Mouse (Mus musculus): ENCODE results near the gene Cstf3. TPM values are rescaled to one million over a fixed set of nuclear protein-coding genes. Genes with fewer than 3 reads are reported as not detected.
A peak's percentile ranks its signal among the peaks of the same experiment; 100 is the strongest.

Gene Cstf3
- polyA plus RNA-seq, 1 experiment, result 6.9 TPM

DNA sequence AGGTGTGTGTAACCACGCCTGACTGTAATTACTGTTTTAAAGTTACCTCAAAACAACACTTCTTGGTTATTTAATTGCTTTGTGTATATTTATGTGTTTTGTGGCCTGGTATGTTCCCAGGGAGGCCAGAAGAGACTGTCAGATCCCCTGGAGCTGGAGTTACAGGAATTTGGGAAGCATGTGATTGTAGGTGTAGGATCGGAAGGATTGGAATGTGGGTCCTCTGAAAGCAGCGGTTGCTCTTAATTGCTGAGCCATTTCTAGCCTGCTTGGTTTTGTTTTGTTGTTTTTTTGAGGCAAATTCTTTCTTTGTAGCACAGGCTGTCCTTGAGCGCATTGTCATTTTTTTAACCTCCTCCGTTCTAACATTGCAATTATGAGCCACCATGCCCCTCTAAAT is 14.4 kb downstream of the Cstf3 start:
- Histone ChIP-seq H3K27ac (ENCODE audit: insufficient read depth, low read depth, low read length) (peak overlapping the region; percentile 41; the same call in 1 of the 2 replicates), H3K27me3 (replicated peaks; ENCODE audit: control insufficient read depth, insufficient read depth, low read length) (no peaks in the 10 kb centered on the region), H3K36me3 (ENCODE audit: control insufficient read depth, insufficient read depth, low read length) (no peaks in the 10 kb centered on the region; the same call in 1 of the 2 replicates), H3K4me1 (ENCODE audit: control insufficient read depth, insufficient read depth, low read length) (peaks cover 7% of the 10 kb centered on the region; the same call in 1 of the 2 replicates), H3K4me3 (ENCODE audit: insufficient read depth, low read depth, low read length) (no peak overlapping the region)
- no peak for TF ChIP-seq CTCF (conservative IDR thresholded peaks at IDR 0.05; ENCODE audit: insufficient read depth, insufficient read length, low read depth, low read length)
- TF ChIP-seq POLR2A (IDR thresholded peaks at IDR 0.05; ENCODE audit: low read depth, low read length), result no peak
- peak; percentile 30 for DNase-seq
- WGBS, result 48% methylated on average over 5 of the region's 5 CpGs

DNA sequence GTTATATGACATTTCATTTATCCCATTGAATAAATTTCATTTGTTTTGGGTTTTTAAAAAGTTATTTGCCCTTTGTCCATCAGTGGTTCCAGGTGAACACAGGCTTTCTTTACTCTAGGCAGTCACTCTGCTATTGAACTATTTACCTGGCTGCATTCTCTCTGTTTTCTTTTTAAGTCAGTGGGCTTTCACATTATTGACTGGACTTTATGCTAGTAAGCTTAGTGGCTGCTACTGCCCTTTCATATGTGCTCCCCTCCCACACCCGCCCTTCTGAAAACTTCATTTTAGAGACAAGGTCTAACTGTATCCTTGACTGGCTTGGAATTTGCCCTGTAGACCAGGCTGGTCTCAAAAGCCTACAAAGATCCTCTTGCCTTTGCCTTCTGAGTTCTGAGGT is 15.2 kb downstream of the Cstf3 start:
- TF ChIP-seq POLR2A (IDR thresholded peaks at IDR 0.05; ENCODE audit: low read depth, low read length) (no peak), CTCF (conservative IDR thresholded peaks at IDR 0.05; ENCODE audit: insufficient read depth, insufficient read length, low read depth, low read length) (no peak)
- peaks cover 7% of the 10 kb centered on the region; the same call in 1 of the 2 replicates for H3K4me1 ChIP-seq (ENCODE audit: control insufficient read depth, insufficient read depth, low read length)
- no peak overlapping the region for H3K4me3 ChIP-seq (ENCODE audit: insufficient read depth, low read depth, low read length)
- no peak overlapping the region for H3K27ac ChIP-seq (ENCODE audit: insufficient read depth, low read depth, low read length)
- no peaks in the 10 kb centered on the region; the same call in 1 of the 2 replicates for H3K36me3 ChIP-seq (ENCODE audit: control insufficient read depth, insufficient read depth, low read length)
- H3K27me3 ChIP-seq (replicated peaks; ENCODE audit: control insufficient read depth, insufficient read depth, low read length), result no peaks in the 10 kb centered on the region
- peak; percentile 65 for DNase-seq
- 62% methylated on average over 1 of the region's 1 CpGs for WGBS

DNA sequence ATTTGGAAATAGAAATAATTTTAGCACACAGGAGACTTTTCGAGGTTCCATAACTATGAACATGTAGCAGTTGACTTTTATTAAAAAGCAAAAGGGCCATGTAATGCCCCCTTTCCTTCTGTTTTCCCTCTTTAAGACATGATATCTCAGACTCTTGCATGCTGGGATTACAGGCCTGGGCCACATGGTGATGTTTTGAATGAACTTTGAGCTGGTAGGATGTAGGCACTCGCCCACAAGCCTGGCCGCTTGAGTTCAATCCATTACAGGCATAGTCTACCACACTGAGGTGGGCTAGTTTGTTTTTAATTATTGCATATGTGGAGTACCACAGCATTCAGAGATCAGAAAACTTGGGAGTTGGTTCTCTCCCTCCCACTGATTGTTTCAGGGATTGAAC is 24.5 kb downstream of the Cstf3 start:
- H3K27me3 ChIP-seq (replicated peaks; ENCODE audit: control insufficient read depth, insufficient read depth, low read length), result no peaks in the 10 kb centered on the region
- no peaks in the 10 kb centered on the region for H3K36me3 ChIP-seq (ENCODE audit: control insufficient read depth, insufficient read depth, low read length)
- TF ChIP-seq CTCF (conservative IDR thresholded peaks at IDR 0.05; ENCODE audit: insufficient read depth, insufficient read length, low read depth, low read length), result no peak
- no peak for TF ChIP-seq POLR2A (IDR thresholded peaks at IDR 0.05; ENCODE audit: low read depth, low read length)
- H3K4me3 ChIP-seq (ENCODE audit: insufficient read depth, low read depth, low read length), result no peak overlapping the region
- no peaks in the 10 kb centered on the region for H3K4me1 ChIP-seq (ENCODE audit: control insufficient read depth, insufficient read depth, low read length)
- H3K27ac ChIP-seq (ENCODE audit: insufficient read depth, low read depth, low read length), result no peak overlapping the region
- 74% methylated on average over 3 of the region's 3 CpGs for WGBS
- DNase-seq, result no peak

DNA sequence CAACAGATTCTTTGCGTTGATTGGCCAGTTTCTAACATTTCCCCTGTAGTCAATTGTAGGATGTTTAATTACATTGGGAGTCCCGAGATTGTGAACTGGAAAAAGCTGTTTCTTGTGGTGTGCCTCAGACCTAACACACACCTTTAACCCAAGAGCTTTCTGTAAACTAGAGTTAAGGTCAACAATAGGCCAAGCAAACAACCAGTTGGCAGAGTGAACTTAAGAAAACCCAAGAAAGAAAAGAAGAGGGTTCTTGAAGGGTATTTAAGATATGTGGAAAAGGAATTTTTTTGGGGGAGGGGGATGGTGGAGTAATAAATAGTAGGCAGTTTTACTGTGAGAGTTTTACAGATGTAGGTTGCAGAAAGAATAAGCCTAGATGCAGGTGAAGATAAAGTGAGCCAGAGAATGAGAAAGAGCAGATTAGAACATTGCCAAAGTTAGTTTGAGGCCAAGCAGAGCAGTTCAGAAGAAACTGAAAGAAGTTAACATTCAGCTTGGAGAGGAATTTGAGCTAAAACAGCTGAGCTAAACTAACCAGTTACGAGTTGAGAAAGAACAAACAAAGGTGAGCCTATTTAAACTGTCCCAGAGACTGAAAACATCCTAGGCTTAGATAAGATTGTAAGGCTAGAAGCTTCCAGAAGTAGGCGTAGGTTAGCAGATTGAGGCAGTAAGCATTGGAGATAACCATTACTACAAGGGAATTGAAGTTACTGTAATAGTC is 25.8 kb downstream of the Cstf3 start:
- no peak overlapping the region for H3K27ac ChIP-seq (ENCODE audit: insufficient read depth, low read depth, low read length)
- 80% methylated on average over 4 of the region's 4 CpGs for WGBS
- H3K4me3 ChIP-seq (ENCODE audit: insufficient read depth, low read depth, low read length), result no peak overlapping the region
- H3K36me3 ChIP-seq (ENCODE audit: control insufficient read depth, insufficient read depth, low read length), result no peaks in the 10 kb centered on the region
- no peaks in the 10 kb centered on the region for H3K4me1 ChIP-seq (ENCODE audit: control insufficient read depth, insufficient read depth, low read length)
- TF ChIP-seq CTCF (conservative IDR thresholded peaks at IDR 0.05; ENCODE audit: insufficient read depth, insufficient read length, low read depth, low read length) (no peak), POLR2A (IDR thresholded peaks at IDR 0.05; ENCODE audit: low read depth, low read length) (no peak)
- no peaks in the 10 kb centered on the region for H3K27me3 ChIP-seq (replicated peaks; ENCODE audit: control insufficient read depth, insufficient read depth, low read length)
- no peak for DNase-seq

DNA sequence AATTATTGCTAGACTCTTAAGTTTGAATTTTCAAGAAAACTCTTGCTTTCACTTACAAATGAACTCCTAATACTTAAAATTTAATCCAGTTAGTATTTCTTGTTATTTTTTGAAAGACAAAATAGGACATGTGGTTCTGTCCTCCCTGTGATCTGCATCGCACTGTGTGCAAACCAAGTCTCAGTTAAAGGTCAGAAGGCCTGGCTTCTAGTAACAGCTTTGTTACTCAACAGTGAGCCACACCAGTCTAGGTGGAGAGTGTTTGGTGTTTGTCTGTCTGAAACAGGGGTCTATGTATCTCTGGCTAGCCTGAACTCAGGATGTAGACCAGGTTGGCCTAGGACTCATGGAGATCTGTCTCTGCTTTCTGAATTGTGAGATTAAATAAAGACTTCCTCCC is 68.3 kb downstream of the Cstf3 start:
- DNase-seq, result no peak
- peaks cover 14% of the 10 kb centered on the region for H3K4me1 ChIP-seq (ENCODE audit: control insufficient read depth, insufficient read depth, low read length)
- 59% methylated on average over 1 of the region's 1 CpGs for WGBS
- TF ChIP-seq POLR2A (IDR thresholded peaks at IDR 0.05; ENCODE audit: low read depth, low read length) (no peak), CTCF (conservative IDR thresholded peaks at IDR 0.05; ENCODE audit: insufficient read depth, insufficient read length, low read depth, low read length) (no peak)
- no peak overlapping the region for H3K27ac ChIP-seq (ENCODE audit: insufficient read depth, low read depth, low read length)
- no peaks in the 10 kb centered on the region; the same call in none of the 2 replicates for H3K36me3 ChIP-seq (ENCODE audit: control insufficient read depth, insufficient read depth, low read length)
- no peak overlapping the region for H3K4me3 ChIP-seq (ENCODE audit: insufficient read depth, low read depth, low read length)
- no peaks in the 10 kb centered on the region for H3K27me3 ChIP-seq (replicated peaks; ENCODE audit: control insufficient read depth, insufficient read depth, low read length)

DNA sequence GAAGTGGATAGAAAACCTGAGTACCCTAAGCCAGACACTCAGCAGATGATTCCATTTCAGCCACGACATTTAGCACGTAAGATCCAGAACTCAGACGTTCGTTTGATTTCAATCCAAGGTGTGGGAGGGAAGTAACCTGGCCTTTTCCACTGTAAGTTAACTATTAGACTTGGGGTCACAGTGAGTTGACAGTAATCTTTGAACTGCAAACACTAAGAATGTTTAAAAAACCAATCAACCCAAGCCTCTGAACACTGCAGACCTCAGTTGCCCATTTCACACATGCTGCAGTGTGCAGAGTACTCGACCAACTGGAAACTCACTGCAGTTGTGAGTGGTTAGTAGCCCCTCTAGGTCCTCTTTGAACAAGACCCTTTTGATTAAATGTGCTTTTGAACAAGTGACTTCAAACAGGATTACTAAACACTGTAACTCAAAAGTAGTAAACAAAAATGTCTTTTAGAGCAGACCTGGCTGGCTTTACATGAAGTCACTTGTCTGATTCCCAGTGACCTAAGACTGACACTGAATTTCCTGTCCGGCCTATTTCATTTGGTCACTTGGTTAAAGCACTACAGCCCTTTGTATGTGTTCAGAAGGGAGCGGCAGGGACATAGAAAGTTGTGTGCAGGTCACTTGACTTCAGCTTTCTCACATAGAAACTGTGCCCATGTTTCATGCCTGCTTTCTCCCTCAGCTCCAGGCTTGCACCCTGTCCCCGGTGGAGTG is 73.2 kb downstream of the Cstf3 start:
- H3K27ac ChIP-seq (ENCODE audit: insufficient read depth, low read depth, low read length), result peak overlapping the region; percentile 89
- 34% methylated on average over 8 of the region's 8 CpGs for whole genome bisulfite sequencing
- peak; percentile 86 for DNase-seq
- no peak overlapping the region for H3K4me3 ChIP-seq (ENCODE audit: insufficient read depth, low read depth, low read length)
- H3K4me1 ChIP-seq (ENCODE audit: control insufficient read depth, insufficient read depth, low read length), result peaks cover 17% of the 10 kb centered on the region
- no peak for TF ChIP-seq POLR2A (IDR thresholded peaks at IDR 0.05; ENCODE audit: low read depth, low read length)
- TF ChIP-seq CTCF (conservative IDR thresholded peaks at IDR 0.05; ENCODE audit: insufficient read depth, insufficient read length, low read depth, low read length), result no peak
- no peaks in the 10 kb centered on the region for H3K27me3 ChIP-seq (replicated peaks; ENCODE audit: control insufficient read depth, insufficient read depth, low read length)
- H3K36me3 ChIP-seq (ENCODE audit: control insufficient read depth, insufficient read depth, low read length), result no peaks in the 10 kb centered on the region; the same call in none of the 2 replicates
